Mouse (Mus musculus): ENCODE measurements around the gene Scrn2. TPM values are rescaled to one million over a fixed set of nuclear protein-coding genes. Genes with fewer than 3 reads are reported as not detected.

Scrn2 gene
- total and polyA plus RNA-seq, 2 experiments from 2014 or later = 10.2 to 17.9 TPM

GRCm38 (mm10) chr11:97050944-97051586 lies 21.3 kb downstream of the Scrn2 start:
- peak overlapping the region; percentile 65 for H3K4me3 ChIP-seq (ENCODE audit: low read depth, low read length)
- no peaks in the 10 kb centered on the region for H3K27me3 ChIP-seq (ENCODE audit: insufficient read depth, low read length)
- H3K4me1 ChIP-seq (ENCODE audit: insufficient read depth) = peaks cover 8% of the 10 kb centered on the region
- H3K9ac ChIP-seq = peak overlapping the region; percentile 69
- no peaks in the 10 kb centered on the region for H3K9me3 ChIP-seq (ENCODE audit: low read length)
- no peak for TF ChIP-seq CTCF (IDR thresholded peaks at IDR 0.05; ENCODE audit: low read depth)
- peaks cover 40% of the 10 kb centered on the region for H3K36me3 ChIP-seq (ENCODE audit: insufficient read depth)
- 14% methylated on average over 13 of the region's 13 CpGs for WGBS
- H3K4me2 ChIP-seq (ENCODE audit: low read depth) = peak overlapping the region; percentile 93
- peak; percentile 30 for DNase-seq
- ATAC-seq = peak; percentile 30; the same call in 1 of the 2 replicates
- peak overlapping the region; percentile 69 for H3K27ac ChIP-seq (ENCODE audit: low read depth, low read length)

GRCm38 (mm10) chr11:97052219-97052646 lies 22.5 kb downstream of the Scrn2 start:
- no peak for TF ChIP-seq CTCF (IDR thresholded peaks at IDR 0.05; ENCODE audit: low read depth)
- Histone ChIP-seq H3K9ac (no peak overlapping the region), H3K9me3 (ENCODE audit: low read length) (no peaks in the 10 kb centered on the region), H3K27ac (ENCODE audit: low read depth, low read length) (no peak overlapping the region), H3K4me2 (ENCODE audit: low read depth) (peak overlapping the region; percentile 93; the same call in 1 of the 2 replicates), H3K4me3 (ENCODE audit: low read depth, low read length) (no peak overlapping the region), H3K27me3 (ENCODE audit: insufficient read depth, low read length) (no peaks in the 10 kb centered on the region), H3K4me1 (ENCODE audit: insufficient read depth) (peaks cover 8% of the 10 kb centered on the region), H3K36me3 (ENCODE audit: insufficient read depth) (peaks cover 43% of the 10 kb centered on the region)
- ATAC-seq = no peak
- no peak for DNase-seq
- 37% methylated on average over 11 of the region's 11 CpGs for WGBS

GRCm38 (mm10) chr11:97063274-97063920 lies 33.7 kb downstream of the Scrn2 start:
- peak; percentile 47 for ATAC-seq
- no peak for TF ChIP-seq CTCF (IDR thresholded peaks at IDR 0.05; ENCODE audit: low read depth)
- no peaks in the 10 kb centered on the region for H3K9me3 ChIP-seq (ENCODE audit: low read length)
- 13% methylated on average over 9 of the region's 9 CpGs for WGBS
- H3K27me3 ChIP-seq (ENCODE audit: insufficient read depth, low read length) = no peaks in the 10 kb centered on the region
- H3K4me3 ChIP-seq (ENCODE audit: low read depth, low read length) = no peak overlapping the region
- H3K27ac ChIP-seq (ENCODE audit: low read depth, low read length) = 0 out of 2 replicates have a peak overlapping the region, but pooled peaks have one; percentile 29
- H3K9ac ChIP-seq = no peak overlapping the region
- H3K4me2 ChIP-seq (ENCODE audit: low read depth) = no peak overlapping the region
- peak; percentile 5 for DNase-seq
- peaks cover 46% of the 10 kb centered on the region for H3K36me3 ChIP-seq (ENCODE audit: insufficient read depth)
- H3K4me1 ChIP-seq (ENCODE audit: insufficient read depth) = no peaks in the 10 kb centered on the region

GRCm38 (mm10) chr11:97063921-97064295 lies 34.2 kb downstream of the Scrn2 start:
- Histone ChIP-seq H3K9me3 (ENCODE audit: low read length) (no peaks in the 10 kb centered on the region), H3K9ac (no peak overlapping the region), H3K4me1 (ENCODE audit: insufficient read depth) (no peaks in the 10 kb centered on the region), H3K27me3 (ENCODE audit: insufficient read depth, low read length) (no peaks in the 10 kb centered on the region), H3K4me2 (ENCODE audit: low read depth) (no peak overlapping the region), H3K27ac (ENCODE audit: low read depth, low read length) (no peak overlapping the region), H3K4me3 (ENCODE audit: low read depth, low read length) (no peak overlapping the region), H3K36me3 (ENCODE audit: insufficient read depth) (peaks cover 41% of the 10 kb centered on the region)
- TF ChIP-seq CTCF (IDR thresholded peaks at IDR 0.05; ENCODE audit: low read depth) = peak; percentile 34; the same call in 1 of the 2 replicates
- 86% methylated on average over 3 of the region's 3 CpGs for WGBS
- no peak for DNase-seq
- ATAC-seq = no peak

- Histone ChIP-seq H3K27ac (ENCODE audit: low read depth, low read length) (no peak overlapping the region), H3K27me3 (ENCODE audit: insufficient read depth, low read length) (no peaks in the 10 kb centered on the region), H3K4me1 (ENCODE audit: insufficient read depth) (no peaks in the 10 kb centered on the region), H3K9ac (no peak overlapping the region), H3K4me2 (ENCODE audit: low read depth) (no peak overlapping the region), H3K4me3 (ENCODE audit: low read depth, low read length) (no peak overlapping the region), H3K36me3 (ENCODE audit: insufficient read depth) (peaks cover 25% of the 10 kb centered on the region), H3K9me3 (ENCODE audit: low read length) (no peaks in the 10 kb centered on the region)
- TF ChIP-seq CTCF (IDR thresholded peaks at IDR 0.05; ENCODE audit: low read depth) = no peak
- DNase-seq (no peak), ATAC-seq (no peak)
- 90% methylated on average over 12 of the region's 12 CpGs for WGBS
Measured at GRCm38 (mm10) chr11:97065538-97066295, 36.0 kb downstream of the Scrn2 start.

GRCm38 (mm10) chr11:97066656-97067360 lies 37.1 kb downstream of the Scrn2 start:
- 56% methylated on average over 22 of the region's 22 CpGs for WGBS
- no peak for DNase-seq
- H3K4me3 ChIP-seq (ENCODE audit: low read depth, low read length) = no peak overlapping the region
- TF ChIP-seq CTCF (IDR thresholded peaks at IDR 0.05; ENCODE audit: low read depth) = no peak
- H3K4me1 ChIP-seq (ENCODE audit: insufficient read depth) = no peaks in the 10 kb centered on the region
- no peaks in the 10 kb centered on the region for H3K9me3 ChIP-seq (ENCODE audit: low read length)
- no peak for ATAC-seq
- H3K27me3 ChIP-seq (ENCODE audit: insufficient read depth, low read length) = no peaks in the 10 kb centered on the region
- H3K27ac ChIP-seq (ENCODE audit: low read depth, low read length) = no peak overlapping the region
- H3K4me2 ChIP-seq (ENCODE audit: low read depth) = no peak overlapping the region
- no peak overlapping the region for H3K9ac ChIP-seq
- peaks cover 16% of the 10 kb centered on the region for H3K36me3 ChIP-seq (ENCODE audit: insufficient read depth)
